Mouse (Mus musculus) right cerebral cortex, postnatal 25 days (tissue): ENCODE measurements around the gene Prss41.

Source experiments
- DNase-seq: peaks from one replicate; pipeline ENCODE4 v3.0.0; 2022

Gene Prss41

DNA sequence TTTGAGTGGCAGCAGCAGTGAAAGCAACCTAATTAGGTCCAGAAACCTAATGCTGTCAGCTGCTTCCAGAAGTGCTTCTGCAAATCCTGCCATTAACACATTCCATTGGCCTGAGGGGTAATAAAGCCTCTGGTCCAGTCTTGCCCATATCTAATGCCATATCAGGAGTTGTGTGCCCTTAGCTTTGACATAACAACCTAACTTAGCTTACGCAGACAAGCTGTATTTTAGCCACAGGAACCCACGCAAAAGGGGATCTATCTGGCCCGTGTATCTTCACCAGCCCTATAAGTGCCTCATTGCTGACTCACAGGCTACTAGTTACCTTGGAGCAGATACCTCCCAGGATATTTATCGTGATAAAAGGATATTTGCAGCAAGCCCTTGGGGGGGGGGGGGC, 18.4 kb downstream of the Prss41 start:
- DNase-seq = no peak

DNA sequence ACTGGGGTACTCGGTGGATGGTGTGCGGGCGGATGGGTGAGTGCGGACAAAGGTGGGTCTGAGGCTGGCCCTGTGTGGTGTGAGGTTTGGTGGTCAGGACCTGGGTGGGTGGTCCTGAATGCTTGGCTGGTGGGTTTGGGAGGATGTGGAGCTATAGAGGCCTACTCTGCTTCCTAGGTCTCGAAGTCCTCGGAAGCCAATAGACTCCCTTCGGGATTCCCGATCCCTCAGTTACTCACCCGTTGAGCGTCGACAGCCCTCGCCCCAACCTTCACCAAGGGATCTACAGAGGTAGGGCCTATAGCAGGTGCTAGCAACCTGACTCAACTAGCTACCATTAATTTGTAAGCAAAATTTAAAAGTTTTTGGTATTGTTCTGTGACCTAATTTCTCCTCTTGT, 20.4 kb downstream of the Prss41 start:
- DNase-seq = no peak

DNA sequence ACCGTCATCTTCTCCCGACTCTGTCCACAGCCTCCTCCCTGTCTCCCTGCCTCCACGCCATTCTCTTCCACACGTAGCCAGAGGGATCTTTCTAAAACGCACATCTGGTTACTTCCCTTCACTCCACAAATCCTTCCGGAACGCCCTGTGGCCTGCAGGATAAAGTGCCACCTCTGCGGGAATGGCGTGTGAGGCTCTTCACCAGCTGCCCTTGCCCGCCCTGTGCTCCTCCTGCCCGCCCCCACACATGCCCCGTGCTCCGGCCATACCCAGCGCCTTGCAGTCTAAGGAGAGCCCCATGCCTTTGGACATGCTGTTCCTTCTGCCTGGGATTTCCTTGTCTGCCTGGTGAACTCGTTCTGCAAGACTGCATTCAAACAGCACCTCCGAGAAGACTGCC, 21.0 kb downstream of the Prss41 start:
- DNase-seq = no peak

DNA sequence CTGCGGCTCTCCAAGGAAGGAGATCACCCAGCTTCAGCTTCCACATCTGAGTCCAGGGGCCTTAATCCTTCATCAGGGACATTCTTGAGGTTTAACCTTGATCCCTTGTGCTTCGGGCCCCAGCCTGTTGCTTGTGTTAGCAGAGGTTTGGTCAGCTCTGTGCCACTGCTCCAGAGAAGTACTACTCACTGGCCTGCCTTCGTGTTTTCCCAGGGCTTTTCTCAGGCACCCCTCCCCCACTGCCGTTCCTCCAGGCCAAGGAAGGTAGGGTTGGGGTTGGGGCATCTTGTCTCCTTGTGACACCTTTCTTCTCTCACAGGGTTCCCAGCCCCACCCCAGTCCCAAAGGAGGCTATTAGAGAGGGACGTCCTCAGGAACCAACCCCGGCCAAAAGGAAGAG, 21.9 kb downstream of the Prss41 start:
- no peak for DNase-seq

DNA sequence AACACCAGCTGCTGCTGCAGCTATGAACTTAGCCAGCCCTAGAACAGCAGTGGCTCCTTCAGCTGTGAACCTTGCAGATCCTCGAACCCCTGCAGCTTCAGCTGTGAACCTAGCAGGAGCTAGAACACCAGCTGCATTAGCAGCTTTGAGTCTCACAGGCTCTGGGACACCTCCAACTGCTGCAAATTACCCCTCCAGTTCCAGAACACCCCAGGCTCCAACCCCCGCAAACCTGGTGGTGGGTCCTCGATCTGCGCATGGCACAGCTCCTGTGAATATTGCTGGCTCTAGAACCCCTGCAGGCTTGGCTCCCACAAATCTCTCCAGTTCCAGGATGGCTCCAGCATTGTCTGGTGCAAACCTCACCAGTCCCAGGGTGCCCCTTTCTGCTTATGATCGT, 23.2 kb downstream of the Prss41 start:
- DNase-seq = no peak

DNA sequence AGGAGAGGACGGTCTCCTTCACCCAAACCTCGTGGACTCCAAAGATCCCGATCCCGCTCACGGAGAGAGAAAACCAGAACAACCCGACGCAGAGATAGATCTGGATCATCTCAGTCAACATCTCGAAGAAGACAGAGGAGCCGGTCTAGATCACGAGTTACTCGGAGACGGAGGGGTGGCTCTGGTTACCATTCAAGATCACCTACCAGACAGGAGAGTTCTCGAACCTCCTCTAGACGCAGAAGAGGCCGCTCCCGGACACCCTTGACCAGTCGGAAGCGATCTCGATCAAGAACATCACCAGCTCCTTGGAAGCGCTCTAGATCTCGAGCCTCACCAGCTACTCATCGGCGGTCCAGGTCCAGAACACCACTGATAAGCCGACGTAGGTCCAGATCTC, 24.7 kb downstream of the Prss41 start:
- no peak for DNase-seq

DNA sequence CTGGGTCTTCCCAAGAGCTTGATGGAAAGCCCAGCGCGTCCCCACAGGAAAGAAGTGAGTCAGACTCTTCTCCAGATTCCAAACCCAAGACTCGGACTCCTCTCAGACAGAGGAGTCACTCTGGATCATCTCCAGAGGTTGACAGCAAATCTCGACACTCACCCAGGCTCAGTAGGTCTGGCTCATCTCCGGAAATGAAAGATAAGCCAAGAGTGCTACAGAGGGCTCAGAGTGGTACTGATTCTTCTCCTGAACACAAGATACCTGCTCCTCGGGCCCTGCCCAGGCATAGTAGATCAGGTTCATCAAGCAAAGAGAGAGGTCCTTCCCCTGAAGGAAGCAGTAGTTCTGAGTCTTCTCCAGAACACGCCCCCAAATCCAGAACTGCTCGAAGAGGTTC, 25.4 kb downstream of the Prss41 start:
- no peak for DNase-seq

DNA sequence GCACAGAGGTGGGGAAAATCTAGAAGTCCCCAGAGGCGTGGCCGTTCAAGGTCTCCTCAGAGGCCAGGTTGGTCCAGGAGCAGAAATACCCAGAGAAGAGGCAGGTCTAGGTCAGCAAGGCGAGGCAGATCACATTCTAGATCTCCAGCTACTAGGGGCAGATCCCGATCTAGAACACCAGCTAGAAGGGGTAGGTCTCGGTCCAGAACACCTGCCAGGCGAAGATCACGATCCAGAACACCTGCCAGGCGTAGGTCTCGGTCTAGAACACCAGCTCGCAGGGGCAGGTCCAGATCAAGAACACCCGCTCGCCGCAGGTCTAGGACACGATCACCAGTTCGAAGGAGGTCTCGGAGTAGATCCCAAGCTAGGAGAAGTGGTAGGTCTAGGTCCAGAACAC, 28.3 kb downstream of the Prss41 start:
- DNase-seq = no peak

DNA sequence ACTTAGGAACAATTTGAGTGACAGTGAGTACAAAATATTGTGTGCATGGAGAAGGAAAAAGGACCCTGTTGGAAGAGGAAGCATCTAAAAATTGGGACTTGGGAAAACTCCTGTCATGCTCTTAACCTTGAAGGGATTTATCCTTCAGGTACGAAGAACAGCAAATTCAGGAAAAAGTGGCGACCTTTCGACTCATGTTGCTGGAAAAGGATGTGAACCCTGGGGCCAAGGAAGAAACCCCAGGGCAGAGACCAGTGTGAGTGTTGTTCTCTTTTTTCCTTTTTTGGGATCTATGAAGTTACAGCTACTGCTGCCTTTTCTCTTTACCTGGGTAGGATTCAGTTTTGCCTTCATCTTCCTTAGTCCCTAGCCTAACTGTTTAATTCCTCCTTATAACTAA, 36.1 kb downstream of the Prss41 start:
- no peak for DNase-seq

DNA sequence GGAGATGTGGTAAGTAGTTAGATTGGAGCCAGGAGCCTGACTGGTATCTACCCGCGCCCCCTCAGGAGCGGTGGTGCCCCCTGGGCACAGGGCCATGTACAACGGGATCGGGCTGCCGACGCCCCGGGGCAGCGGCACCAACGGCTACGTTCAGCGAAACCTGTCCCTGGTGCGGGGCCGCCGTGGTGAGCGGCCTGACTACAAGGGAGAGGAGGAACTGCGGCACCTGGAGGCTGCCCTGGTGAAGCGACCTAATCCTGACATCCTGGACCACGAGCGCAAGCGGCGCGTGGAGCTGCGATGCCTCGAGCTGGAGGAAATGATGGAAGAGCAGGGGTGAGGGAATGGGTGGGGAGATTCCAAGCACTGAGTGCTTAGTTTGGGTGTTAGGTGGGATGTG, 37.1 kb downstream of the Prss41 start:
- peak; percentile 42 for DNase-seq

DNA sequence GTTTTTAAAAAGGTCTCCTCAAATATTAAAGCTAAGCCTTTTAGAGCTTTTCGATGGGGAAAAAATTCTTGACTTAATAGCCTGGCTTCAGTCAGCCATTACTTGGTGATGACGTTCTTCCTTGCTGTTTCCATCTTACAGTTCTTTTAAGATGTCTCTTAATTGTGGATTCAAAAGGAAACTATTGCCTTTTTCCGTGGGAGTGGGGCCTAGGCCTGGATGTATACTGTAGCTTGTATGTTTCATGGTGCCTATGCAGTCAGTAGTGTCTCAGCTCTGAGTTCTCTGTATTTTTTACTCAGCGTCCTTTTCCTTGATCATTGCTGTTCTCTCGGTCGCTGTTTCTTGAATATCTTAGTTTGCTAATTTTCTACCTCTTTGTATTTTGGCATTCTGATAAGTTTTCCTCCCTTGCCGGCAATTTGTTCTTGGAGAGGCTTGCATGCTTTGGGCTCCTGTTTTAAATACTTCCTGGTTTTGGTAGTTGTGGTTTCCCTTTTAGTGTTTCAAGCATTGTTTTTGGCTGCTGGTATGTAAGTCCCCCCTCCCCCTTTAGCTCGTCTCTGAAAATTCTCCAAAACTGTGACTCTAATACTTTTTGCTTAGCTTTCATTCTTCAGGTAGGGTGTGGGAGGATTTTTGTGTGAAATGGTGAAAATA, 39.4 kb downstream of the Prss41 start:
- no peak for DNase-seq

DNA sequence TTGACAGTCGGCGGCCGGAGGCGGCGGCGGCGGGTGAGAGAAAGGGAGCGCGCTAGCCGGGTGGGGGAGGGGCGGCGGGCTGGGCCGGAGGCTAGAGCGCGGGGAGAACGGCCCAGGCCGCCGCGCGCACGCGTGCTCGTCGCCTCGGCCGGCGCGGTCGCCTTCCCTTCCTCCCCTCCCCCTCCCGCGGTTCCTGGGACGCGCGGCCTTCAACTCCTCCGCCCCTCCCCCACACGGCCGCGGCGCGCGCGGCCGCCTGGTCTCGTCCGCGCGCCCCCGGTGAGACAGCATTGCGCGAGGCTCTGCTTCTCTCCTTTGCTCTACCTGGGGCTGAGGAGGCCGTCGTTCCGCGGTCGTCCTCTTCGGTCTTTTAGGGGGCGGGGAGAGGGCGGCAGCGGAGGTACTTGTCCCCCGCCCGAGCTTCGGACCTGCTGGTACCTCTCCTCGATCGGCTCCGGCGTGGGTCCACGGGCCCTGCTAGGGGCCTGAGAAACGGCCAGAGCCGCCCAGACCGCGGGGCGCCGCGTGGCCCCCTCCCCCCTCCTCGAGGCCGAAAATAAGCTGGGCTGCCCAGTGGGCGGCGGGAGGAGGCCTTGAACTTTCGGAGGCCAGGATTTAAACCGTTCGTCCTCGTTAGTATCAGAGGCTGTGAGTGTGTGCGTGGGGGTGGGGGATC, 40.5 kb downstream of the Prss41 start:
- no peak for DNase-seq

DNA sequence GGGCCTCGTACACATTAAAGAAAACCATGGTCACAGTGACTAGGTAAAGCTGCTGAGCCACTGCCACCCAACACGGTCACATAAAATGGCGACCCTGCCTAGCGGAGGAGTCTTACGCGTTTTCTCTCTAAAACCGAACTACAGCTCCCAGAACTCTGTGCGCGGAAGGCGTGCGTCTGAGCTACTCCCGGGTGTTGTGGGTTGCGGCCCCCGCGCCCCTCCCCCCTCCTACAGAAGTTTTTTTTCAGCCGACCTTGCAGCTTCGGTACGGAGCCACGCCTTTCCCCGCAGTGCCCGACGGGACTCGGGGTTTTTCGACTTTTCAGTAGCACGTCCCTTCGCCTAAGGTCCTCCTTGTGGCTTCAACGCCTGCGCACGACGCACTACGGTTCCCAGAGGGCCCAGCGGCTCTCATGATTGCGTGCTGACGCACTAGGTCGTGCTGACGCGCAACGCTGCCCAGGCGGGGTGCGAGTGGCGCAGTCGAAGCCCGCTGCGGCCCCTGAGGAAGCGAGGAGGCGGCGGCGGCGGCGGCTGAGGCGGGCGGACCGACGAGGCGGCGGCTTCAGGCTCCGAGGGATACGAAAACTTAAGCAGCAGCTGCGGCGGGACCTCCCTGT, 41.1 kb downstream of the Prss41 start:
- peak; percentile 99 for DNase-seq

DNA sequence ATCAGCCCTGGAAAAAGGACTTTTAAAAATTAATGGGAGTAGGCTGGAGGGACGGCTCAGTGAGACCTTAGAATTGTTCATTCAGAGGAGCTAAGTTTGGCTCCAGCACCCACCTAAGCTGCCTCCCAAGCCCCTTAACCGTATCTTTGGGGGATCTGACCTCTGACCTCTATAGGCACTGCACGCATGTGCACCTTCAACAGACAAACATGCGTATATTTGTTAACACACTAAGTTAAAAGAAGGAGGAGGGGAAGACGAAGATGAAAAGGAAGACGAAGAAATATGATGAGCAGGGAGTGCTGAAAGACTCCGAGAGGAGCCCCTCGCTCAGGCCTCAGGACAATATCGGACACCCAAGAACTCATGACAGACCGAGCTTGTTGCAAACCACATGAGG, 42.3 kb downstream of the Prss41 start:
- no peak for DNase-seq

DNA sequence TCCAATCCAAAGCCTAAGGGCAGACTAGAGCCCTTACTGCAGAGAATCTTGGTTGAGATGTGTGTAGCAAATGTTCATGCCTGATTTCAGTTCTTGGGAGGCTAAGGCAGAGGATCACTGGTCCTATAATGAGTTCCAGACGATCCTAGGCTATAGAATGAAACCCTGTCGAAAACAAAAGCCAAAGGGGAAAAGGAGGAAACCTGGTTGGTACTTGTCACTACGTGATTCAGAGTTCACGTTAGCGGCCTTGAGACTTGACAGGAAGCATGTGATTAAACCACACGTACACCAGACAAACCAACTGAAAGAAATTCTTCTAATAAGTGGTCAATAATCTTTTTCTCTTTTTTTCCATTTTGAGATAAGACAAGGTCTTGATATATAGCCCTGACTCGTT, 46.7 kb downstream of the Prss41 start:
- DNase-seq = no peak

DNA sequence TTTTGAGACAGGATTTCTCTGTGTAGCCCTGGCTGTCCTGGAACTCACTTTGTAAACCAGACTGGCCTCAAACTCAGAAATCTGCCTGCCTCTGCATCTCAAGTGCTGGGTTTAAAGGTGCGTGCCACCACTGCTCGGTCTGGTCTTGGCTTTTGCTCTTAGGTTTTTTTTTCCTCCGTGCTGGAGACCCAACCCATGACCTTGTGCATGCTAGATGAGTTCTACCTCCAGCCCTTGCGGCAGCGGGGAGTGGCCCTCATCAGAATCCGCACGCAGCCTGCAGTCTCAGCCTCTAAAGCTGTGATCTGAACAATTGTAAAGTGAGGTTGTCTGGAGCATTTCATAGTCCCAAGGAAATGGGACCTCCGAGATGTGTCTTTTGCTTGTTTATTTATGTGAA, 48.6 kb downstream of the Prss41 start:
- DNase-seq = no peak

DNA sequence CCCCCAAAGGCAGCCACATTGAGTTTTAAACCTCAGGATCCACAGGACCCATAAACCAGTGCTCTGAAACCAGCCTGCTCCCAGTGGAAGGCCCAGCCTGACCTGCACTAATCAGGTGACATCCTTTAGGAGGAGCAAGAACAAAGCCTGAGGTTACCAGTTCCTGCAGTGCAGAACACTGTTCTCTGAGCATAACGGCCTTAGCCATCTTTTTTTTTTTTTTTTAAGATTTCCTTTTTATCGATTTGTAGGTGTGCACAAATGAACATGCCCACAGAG, 53.0 kb downstream of the Prss41 start:
- no peak for DNase-seq

DNA sequence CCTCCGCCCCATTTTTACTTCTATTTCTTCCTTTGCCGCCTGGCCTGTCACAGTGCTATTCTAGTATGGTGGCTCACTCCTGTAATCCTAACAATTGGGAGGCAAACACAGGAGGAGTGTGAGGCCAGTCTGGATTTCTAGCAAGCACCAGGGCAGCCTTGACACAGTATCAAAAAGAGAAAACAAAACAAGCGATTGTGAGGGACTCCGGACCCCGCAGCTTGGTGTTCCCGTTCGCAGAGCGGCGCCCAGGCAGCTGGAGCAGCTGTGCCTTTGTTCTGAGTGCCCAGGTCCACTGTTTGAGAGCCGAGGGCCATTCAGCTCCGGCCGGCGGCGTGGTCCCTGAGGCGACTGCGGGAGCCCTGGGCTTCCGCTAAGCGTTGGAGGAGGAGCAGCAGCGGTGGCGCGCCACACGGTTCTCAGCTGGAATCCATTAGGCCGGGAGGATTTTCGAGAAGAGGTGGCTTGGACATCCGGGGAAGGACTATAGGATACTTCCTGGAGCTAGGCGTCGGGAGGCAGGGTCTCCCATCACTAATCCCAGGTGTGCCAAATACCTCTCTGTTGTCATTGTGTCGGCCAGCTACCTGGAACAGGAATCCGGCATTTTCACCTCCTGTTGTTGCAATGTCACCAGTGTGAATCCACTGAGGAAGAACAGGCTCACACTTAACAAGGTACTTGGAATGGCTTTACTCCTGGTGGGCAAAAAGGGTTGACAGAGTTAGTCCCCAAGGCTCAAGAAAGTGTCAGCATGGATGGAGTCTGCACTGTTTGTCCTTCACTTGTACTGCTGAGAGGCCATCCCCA, 53.5 kb downstream of the Prss41 start, which contains the start of gene Srrm2:
Gene Srrm2 (plus strand): TSS at position 264 of the 810 bp plus-strand sequence.
- DNase-seq = peak; percentile 67

DNA sequence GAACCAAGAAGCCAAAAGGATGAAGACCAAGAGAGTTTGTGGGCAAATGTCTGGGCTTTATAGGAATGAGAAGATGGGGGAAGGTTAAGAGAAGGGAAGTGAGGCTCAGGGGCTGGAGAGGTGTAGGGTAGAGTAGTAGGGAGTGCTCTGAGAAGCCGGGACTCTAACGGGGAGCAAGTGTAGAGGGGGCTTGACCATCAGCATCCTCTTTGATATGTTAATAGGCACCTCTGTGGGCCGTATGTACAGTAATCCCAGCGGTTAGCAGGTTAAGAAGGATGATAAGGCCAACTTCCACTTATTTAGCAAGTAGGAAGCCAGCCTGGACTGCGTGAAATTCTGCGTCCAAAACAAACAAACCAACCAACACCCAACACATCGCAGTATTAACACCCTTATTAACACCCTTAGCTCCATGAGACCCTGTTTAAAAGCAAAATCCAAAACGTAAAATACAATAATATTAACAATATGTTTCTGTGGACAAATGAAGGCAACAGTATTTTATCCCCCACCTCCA, 54.2 kb downstream of the Prss41 start:
- DNase-seq = no peak

DNA sequence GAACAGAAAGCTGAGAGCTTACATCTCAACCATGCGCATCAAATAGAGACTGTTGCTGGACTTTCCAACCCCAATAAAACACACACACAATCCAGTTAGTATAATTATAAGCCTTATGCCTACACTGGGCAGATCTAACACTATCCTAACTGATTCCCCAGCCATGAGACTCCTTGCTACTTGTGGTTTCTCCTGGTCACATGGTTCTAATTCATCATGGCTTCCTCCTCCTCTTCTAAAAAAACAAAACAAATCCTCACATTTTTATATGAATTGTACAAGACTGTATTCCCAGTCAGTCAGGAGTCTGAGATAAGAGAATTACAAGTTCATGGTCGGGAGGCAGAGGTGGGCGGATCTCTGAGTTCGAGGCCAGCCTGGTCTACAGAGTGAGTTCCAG, 55.0 kb downstream of the Prss41 start:
- DNase-seq = no peak
